Mouse (Mus musculus) right cerebral cortex, postnatal 10 days (tissue): ENCODE results near the gene Ano9.

Source experiments
- DNase-seq, 2 experiments: peaks; one replicate each; pipeline ENCODE4 v3.0.0; 2021; ENCODE audit warnings: low spot score in 2 of 2

Gene Ano9

GRCm38 (mm10) chr7:141062525-141062924 is 55.1 kb downstream of the Ano9 start:
- peak in 1 of 2 experiments; percentile 57 for DNase-seq

GRCm38 (mm10) chr7:141061269-141061692 is 56.3 kb downstream of the Ano9 start:
- peak; percentile 64 to 65 for DNase-seq

- DNase-seq: peak; percentile 96 to 97
These were observed 57.0 kb downstream of the Ano9 start, which contains the start of gene B4galnt4 for GRCm38 (mm10) chr7:141060426-141061242. Gene B4galnt4 (plus strand): TSS chr7:141061104.

GRCm38 (mm10) chr7:141059929-141060328 is 57.7 kb downstream of the Ano9 start:
- no peak for DNase-seq

- DNase-seq: no peak
These were observed 58.8 kb downstream of the Ano9 start for GRCm38 (mm10) chr7:141058601-141059341.

GRCm38 (mm10) chr7:141057541-141057940 is 60.1 kb downstream of the Ano9 start:
- DNase-seq: no peak

- no peak for DNase-seq
These were observed 60.6 kb downstream of the Ano9 start for GRCm38 (mm10) chr7:141056976-141057375.

- DNase-seq: no peak
These were observed 61.8 kb downstream of the Ano9 start for GRCm38 (mm10) chr7:141055785-141056184.

GRCm38 (mm10) chr7:141052421-141052820 is 65.2 kb downstream of the Ano9 start:
- DNase-seq: no peak

GRCm38 (mm10) chr7:141052016-141052415 is 65.6 kb downstream of the Ano9 start:
- DNase-seq: no peak
